Mouse (Mus musculus): ENCODE measurements around the gene Fzd5.

GRCm38 (mm10) chr1:64754658-64755057, 17.1 kb upstream of the Fzd5 start:
- TF ChIP-seq POLR2A (IDR thresholded peaks at IDR 0.05; ENCODE audit: borderline replicate concordance, extremely low read depth, low read depth, low read length) (no peak), CTCF (IDR thresholded peaks at IDR 0.05; ENCODE audit: insufficient read depth, low read length) (no peak)

Data from lung, adult 2 months (tissue).